Mouse (Mus musculus) lung, embryonic 16.5 days (tissue): ENCODE measurements at regions not wholly inside any gene's neighbourhood (a gene's known extent, or its start where the extent isn't known, plus 50 kb on each side); places are given as distances from the start of the nearest gene placed in this dataset.

Experiments
- ATAC-seq: fragments of 200-750 bp; cut with Nextera tagmentation; 2 replicates; pipeline ENCODE4 v1.8.0; 2017; ENCODE audit warnings: low read depth, mild to moderate bottlenecking, moderate library complexity
- H3K27ac ChIP-seq: fragments of 300-500 bp; sonication (generic); 2 replicates; pipeline ENCODE4 v1.5.1; 2014; ENCODE audit warnings: mild to moderate bottlenecking, control low read depth, low read length
- H3K27me3 ChIP-seq: fragments of 300-500 bp; sonication (generic); 2 replicates; pipeline ENCODE4 v1.6.1; 2014; ENCODE audit warnings: low read depth, low read length, mixed read lengths; ENCODE audit not compliant: control insufficient read depth, insufficient read depth
- H3K36me3 ChIP-seq: fragments of 300-500 bp; sonication (generic); 2 replicates; pipeline ENCODE4 v1.6.1; 2014; ENCODE audit warnings: low read length; ENCODE audit not compliant: control insufficient read depth, insufficient read depth
- H3K4me1 ChIP-seq: fragments of 300-500 bp; sonication (generic); replicated peaks from 2 replicates; pipeline ENCODE4 v1.6.1; 2014; ENCODE audit warnings: low read length, mixed read lengths; ENCODE audit not compliant: control insufficient read depth, insufficient read depth
- H3K4me2 ChIP-seq: fragments of 300-500 bp; sonication (generic); 2 replicates; pipeline ENCODE4 v1.6.1; 2014; ENCODE audit warnings: low read depth, low read length, control low read depth
- H3K4me3 ChIP-seq: fragments of 300-500 bp; sonication (generic); 2 replicates; pipeline ENCODE4 v1.5.1; 2014; ENCODE audit warnings: mild to moderate bottlenecking, low read length, control low read depth
- H3K9ac ChIP-seq: fragments of 300-500 bp; sonication (generic); 2 replicates; pipeline ENCODE4 v1.6.1; 2014; ENCODE audit warnings: low read length, control low read depth
- H3K9me3 ChIP-seq: fragments of 300-500 bp; sonication (generic); 2 replicates; pipeline ENCODE4 v1.6.1; 2016; ENCODE audit warnings: low read length; ENCODE audit not compliant: control insufficient read depth
- WGBS: fragments of 180-500 bp; shearing (Covaris S2); extraction: QIAGEN DNeasy Blood & Tissue Kit; methylation state at CpG from one replicate; pipeline ENCODE4 v1.1.7; 2014; 5-methylcytosine and 5-hydroxymethylcytosine counted together

GRCm38 (mm10) chr2:30693206-30694035 is 98.6 kb downstream of the Cstad start:
- peak; percentile 81 for ATAC-seq
- Histone ChIP-seq H3K27me3 (no peaks in the 10 kb centered on the region), H3K4me2 (peak overlapping the region; percentile 80), H3K4me3 (peak overlapping the region; percentile 48), H3K4me1 (peaks cover 40% of the 10 kb centered on the region), H3K9ac (peak overlapping the region; percentile 80), H3K36me3 (no peaks in the 10 kb centered on the region), H3K27ac (peak overlapping the region; percentile 98), H3K9me3 (peaks cover 3% of the 10 kb centered on the region)
- 1% methylated on average over 41 of the region's 41 CpGs for WGBS

DNA sequence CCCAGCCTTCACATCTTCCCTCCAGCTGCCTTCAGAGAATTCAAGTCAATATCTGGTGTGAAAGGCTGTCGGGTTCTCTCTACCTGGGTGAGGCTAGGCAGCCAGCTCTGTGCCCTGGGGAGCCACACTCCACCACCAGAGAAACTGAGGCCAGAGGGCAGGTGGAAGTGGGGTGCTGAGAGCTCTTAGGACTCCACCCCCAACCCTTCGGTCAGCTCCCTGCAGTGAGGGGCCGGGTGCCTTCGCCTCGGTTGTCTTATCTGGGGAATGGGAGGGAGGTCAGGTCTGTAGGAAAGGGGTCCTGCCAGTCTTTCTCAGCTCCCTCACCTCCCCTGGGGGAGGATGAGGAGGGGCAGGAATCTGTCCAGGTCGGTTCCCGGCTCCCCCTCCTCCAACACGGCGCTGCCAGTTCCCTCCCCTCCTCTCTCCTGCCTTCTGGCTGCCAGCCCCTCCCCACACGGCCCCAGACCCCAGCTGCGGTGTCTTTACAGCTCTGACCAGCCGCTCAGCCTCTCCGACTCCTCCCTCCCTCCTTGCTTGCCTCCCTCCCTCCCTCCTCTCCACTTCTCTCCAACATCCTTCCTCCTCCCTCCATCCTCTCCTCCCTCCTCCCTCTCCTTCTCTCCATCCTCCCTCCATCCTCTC is 97.8 kb downstream of the Cstad start:
- H3K4me3 ChIP-seq: peak overlapping the region; percentile 8; the same call in 1 of the 2 replicates
- WGBS: under 1% methylated on average over 13 of the region's 13 CpGs
- H3K27ac ChIP-seq: peak overlapping the region; percentile 98
- ATAC-seq: peak; percentile 86
- H3K9ac ChIP-seq: peak overlapping the region; percentile 62
- peak overlapping the region; percentile 80 for H3K4me2 ChIP-seq
- H3K27me3 ChIP-seq: no peaks in the 10 kb centered on the region
- peaks cover 43% of the 10 kb centered on the region for H3K4me1 ChIP-seq
- H3K36me3 ChIP-seq: no peaks in the 10 kb centered on the region
- H3K9me3 ChIP-seq: peaks cover 3% of the 10 kb centered on the region

DNA sequence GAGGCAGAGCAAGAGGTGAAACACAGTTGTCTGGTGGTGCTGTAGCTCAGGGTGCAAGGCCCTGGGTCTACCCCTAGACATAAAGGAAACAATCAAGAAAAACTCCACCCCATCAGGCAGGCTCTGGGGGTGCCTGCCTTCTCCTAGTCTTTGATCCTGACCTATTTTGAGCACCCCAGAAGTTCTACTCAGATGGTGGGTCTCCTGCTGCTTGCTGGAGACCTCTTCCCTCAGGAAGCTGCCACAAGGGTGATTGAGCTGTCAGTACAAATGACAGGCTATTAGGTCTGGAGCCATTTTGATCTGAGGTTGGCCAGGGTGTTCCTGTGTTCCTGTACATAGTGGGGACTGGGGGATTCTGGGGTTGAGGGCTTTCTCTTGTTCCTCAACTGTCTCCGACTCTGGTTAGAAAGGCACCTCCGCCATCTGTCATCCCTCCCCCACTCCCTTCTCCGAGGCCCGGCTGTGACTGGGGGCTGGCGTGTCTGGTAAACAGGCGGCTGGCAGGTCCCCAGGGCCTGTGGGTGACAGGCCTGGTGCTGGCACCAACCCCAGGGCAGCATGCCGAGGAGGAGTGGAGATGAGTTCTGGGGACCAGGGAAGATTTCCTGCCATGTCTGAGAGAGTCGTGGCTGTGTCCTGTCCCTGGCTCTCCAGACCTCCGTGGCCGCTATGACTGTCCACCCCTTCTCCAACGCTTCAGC is 97.2 kb downstream of the Cstad start:
- peaks cover 49% of the 10 kb centered on the region for H3K4me1 ChIP-seq
- 9% methylated on average over 11 of the region's 11 CpGs for WGBS
- H3K36me3 ChIP-seq: no peaks in the 10 kb centered on the region
- peak overlapping the region; percentile 98 for H3K27ac ChIP-seq
- H3K4me3 ChIP-seq: no peak overlapping the region
- no peaks in the 10 kb centered on the region for H3K27me3 ChIP-seq
- peak; percentile 50 for ATAC-seq
- peak overlapping the region; percentile 80; the same call in 1 of the 2 replicates for H3K4me2 ChIP-seq
- peak overlapping the region; percentile 62 for H3K9ac ChIP-seq
- peaks cover 3% of the 10 kb centered on the region for H3K9me3 ChIP-seq

DNA sequence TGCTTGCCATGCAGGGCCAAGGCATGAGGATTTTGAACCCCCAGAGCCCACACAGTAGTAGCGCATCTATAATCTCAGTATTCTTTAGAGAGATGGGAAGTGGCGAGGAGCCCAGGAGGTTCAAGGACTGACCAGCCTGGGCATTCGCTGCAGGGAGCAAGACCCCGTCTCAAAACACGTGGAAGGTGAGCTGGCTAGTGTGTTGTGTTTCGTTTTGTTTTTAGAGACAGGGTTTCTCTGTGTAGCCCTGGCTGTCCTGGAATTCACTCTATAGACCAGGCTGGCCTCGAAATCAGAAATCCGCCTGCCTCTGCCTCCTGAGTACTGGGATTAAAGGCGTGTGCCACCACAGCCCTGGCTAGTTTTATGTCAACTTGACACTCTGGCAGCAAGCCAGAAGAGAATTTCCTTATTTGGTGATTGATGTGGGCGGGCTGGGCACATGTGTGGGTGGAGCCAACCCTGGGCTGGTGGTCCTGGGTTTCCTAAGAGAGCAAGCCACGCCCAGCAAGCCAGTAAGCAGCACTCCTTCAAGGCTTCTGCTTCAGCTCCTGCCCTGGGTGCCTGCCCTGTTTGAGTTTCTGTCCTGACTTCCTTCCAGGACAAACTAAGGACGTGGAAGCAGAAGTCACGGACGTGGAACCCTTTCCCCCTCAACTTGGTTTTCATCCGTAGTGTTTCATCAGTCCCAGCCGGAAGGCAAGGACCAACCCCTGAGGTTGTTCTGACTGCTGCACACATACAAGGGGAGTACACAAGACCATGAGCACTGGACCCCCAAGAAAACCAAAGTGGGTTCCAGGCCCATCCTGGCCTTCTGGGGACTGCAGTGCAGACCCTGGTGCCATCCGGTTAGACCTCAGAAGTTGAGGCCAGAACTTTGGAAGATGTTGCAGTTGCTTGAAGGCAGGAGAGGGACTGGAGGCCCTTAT is 96.4 kb downstream of the Cstad start:
- no peaks in the 10 kb centered on the region for H3K27me3 ChIP-seq
- no peak overlapping the region; the same call in 1 of the 2 replicates for H3K9ac ChIP-seq
- H3K4me1 ChIP-seq: peaks cover 58% of the 10 kb centered on the region
- WGBS: 81% methylated on average over 17 of the region's 17 CpGs
- H3K36me3 ChIP-seq: no peaks in the 10 kb centered on the region
- H3K4me2 ChIP-seq: no peak overlapping the region
- H3K9me3 ChIP-seq: peaks cover 3% of the 10 kb centered on the region
- H3K4me3 ChIP-seq: no peak overlapping the region
- peak overlapping the region; percentile 98 for H3K27ac ChIP-seq
- ATAC-seq: no peak

GRCm38 (mm10) chr2:30690307-30690706 is 95.5 kb downstream of the Cstad start:
- no peak for ATAC-seq
- WGBS: 64% methylated on average over 11 of the region's 11 CpGs
- H3K9me3 ChIP-seq: peaks cover 3% of the 10 kb centered on the region
- H3K27ac ChIP-seq: peak overlapping the region; percentile 65
- no peak overlapping the region for H3K4me2 ChIP-seq
- H3K9ac ChIP-seq: peak overlapping the region; percentile 8; the same call in 1 of the 2 replicates
- H3K4me3 ChIP-seq: no peak overlapping the region
- no peaks in the 10 kb centered on the region for H3K36me3 ChIP-seq
- H3K27me3 ChIP-seq: no peaks in the 10 kb centered on the region
- H3K4me1 ChIP-seq: peaks cover 62% of the 10 kb centered on the region

- Histone ChIP-seq H3K27ac (peak overlapping the region; percentile 97; the same call in 1 of the 2 replicates), H3K4me2 (no peak overlapping the region), H3K27me3 (no peaks in the 10 kb centered on the region), H3K9me3 (peaks cover 3% of the 10 kb centered on the region), H3K4me3 (no peak overlapping the region), H3K36me3 (no peaks in the 10 kb centered on the region), H3K9ac (no peak overlapping the region), H3K4me1 (peaks cover 61% of the 10 kb centered on the region)
- 83% methylated on average over 4 of the region's 4 CpGs for WGBS
- no peak for ATAC-seq
Measured at GRCm38 (mm10) chr2:30688402-30688801, 93.6 kb downstream of the Cstad start.

- no peaks in the 10 kb centered on the region for H3K27me3 ChIP-seq
- no peaks in the 10 kb centered on the region for H3K36me3 ChIP-seq
- no peak overlapping the region for H3K4me3 ChIP-seq
- peaks cover 53% of the 10 kb centered on the region for H3K4me1 ChIP-seq
- peak overlapping the region; percentile 15; the same call in 1 of the 2 replicates for H3K4me2 ChIP-seq
- peak overlapping the region; percentile 97 for H3K27ac ChIP-seq
- peaks cover 3% of the 10 kb centered on the region for H3K9me3 ChIP-seq
- 3% methylated on average over 23 of the region's 23 CpGs for WGBS
- peak; percentile 63 for ATAC-seq
- H3K9ac ChIP-seq: peak overlapping the region; percentile 47
Measured at GRCm38 (mm10) chr2:30687121-30687551, 92.3 kb downstream of the Cstad start.

DNA sequence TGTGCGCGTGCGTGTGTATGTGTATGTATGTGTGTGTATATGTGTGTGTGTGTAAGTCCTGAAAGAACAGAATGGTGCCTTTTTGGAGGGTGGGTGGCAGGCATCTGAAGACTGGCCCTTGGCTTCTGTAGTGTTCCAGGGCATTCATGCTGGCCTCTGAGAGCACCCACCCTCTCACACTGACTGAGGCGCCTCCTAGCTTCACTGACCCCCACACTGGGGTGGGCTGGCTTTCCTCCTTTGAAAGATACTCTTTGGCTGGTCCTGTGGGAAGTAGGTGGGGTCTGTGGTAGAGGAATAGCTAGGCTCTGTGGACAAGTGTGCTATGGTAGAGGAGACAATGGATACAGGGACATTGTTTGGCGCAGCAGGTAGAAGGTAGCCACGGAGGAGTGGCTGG is 91.5 kb downstream of the Cstad start:
- Histone ChIP-seq H3K4me1 (peaks cover 51% of the 10 kb centered on the region), H3K4me2 (no peak overlapping the region), H3K9ac (peak overlapping the region; percentile 47), H3K27me3 (no peaks in the 10 kb centered on the region), H3K4me3 (no peak overlapping the region), H3K27ac (peak overlapping the region; percentile 97), H3K9me3 (peaks cover 3% of the 10 kb centered on the region), H3K36me3 (no peaks in the 10 kb centered on the region)
- no peak; the same call in 1 of the 2 replicates for ATAC-seq
- WGBS: 75% methylated on average over 6 of the region's 6 CpGs
